Mouse (Mus musculus) Muller cell, postnatal 12 days (primary cell): ENCODE results near the gene Flvcr2.
"Not testable (repeated sequence)": the region's sequence is repeated elsewhere in the genome, so short reads cannot be mapped to it uniquely, and the experiment has no call there.

Source experiments
- DNase-seq: peaks from one replicate; pipeline ENCODE4 v3.0.0-alpha.2; 2015; ENCODE audit errors: inconsistent ontology term

The Flvcr2 gene

GRCm38 (mm10) chr12:85745827-85746695 lies at the start of gene Flvcr2:
TSS of gene Flvcr2 (plus strand) at chr12:85746539.
- DNase-seq, result peak; percentile 83

GRCm38 (mm10) chr12:85698179-85698578 lies 48.2 kb upstream of the Flvcr2 start:
- not testable (repeated sequence) for DNase-seq

GRCm38 (mm10) chr12:85700191-85700841 lies 46.0 kb upstream of the Flvcr2 start:
- peak; percentile 18 for DNase-seq

DNA sequence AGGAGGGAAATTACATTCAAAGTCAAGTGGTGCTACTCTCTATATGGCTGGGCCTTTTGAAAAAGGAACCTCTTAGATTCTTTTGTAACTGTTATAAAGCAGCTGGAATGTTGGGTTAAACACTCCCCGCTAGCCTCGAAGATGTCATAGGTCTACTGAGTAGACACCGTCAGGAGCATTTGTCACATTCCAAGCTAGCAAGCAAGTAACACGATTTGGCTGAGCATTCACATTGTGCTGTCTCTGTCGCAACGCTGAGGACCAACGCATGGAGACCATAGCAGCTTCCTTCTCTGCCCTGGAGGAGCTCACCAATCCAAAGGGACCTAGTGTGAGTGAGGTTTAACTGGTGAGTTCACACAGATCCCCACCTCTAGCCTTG lies 45.5 kb upstream of the Flvcr2 start:
- DNase-seq, result peak; percentile 37

DNA sequence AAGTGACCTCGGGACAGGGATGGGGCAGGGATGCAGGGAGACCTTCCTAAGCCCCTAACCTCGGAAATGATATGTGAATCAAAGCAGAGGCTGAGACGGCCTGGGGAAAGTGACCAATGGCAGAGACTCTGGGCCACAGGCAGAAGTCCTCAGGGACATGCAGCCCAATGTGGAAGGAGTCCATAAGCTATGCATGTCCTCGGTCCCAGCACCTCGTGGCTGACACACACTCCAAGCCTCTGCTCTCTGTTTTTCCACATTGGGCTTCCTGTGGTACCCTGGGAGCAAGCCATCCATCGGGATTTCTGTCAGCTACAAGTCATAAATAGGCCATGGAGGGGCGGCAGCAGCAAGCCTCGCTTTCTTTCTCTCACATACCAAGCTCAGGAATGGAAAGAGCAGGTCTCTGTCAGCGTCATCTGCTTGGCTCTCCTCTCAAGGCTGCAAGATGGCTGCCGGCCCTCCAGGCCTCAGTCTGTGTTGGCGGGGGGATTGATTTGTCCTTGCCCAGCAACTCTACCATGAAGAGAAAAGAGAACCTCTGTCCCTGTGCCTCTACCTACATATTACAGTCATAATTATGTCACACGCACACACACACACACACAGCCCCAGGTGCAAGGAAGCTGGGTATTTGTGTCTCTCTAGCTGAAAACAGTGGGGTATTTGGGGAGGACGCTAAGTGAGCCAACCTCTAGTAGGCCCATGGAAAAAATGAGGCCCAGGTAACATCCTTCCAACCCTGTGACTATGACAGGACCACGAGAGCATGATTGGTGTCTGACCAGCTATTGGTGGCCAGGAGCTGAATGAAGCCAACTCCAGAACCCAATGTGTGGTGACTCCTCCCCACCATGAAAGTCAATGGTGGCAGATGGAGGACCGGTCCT lies 43.9 kb upstream of the Flvcr2 start:
- no peak for DNase-seq

DNA sequence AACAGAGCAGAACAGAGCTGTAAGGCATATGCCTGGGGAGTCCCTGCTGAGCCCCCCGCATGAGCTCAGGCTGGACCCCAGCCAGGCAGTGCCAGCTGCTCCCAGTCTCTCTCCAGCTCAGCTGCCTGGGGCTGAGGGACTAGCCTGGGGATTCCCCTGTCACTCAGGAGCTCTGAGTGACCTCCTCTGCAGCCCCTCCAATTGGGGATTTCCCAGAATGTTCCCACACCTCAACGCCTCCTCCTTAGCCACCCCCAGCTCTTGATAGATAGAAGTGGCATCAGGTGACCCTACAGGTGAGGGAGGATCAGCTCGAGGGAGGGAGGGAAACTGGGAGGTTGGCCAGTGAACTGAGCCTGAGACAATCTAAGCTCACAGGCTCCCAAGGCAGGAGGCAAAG lies 42.8 kb upstream of the Flvcr2 start:
- DNase-seq, result no peak

DNA sequence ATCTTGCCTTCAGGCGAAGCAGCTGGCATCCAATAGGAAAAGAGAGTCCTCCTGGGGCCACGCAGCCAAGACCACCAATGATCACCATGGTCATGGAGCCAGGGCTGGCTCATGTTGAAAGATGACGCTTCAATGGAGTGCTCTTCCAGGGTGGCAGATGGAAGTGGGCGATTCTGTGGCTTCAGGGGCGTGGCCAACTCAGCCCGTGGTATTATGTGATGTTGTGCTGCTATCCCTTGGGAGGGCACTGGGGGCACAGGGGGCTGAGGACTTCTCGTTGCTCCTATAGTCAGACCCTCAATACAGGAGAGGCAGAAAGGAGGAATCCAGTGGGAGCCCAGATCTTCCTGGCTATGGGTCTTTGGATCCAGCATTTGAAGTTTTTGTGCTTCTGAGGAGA lies 41.8 kb upstream of the Flvcr2 start:
- no peak for DNase-seq

DNA sequence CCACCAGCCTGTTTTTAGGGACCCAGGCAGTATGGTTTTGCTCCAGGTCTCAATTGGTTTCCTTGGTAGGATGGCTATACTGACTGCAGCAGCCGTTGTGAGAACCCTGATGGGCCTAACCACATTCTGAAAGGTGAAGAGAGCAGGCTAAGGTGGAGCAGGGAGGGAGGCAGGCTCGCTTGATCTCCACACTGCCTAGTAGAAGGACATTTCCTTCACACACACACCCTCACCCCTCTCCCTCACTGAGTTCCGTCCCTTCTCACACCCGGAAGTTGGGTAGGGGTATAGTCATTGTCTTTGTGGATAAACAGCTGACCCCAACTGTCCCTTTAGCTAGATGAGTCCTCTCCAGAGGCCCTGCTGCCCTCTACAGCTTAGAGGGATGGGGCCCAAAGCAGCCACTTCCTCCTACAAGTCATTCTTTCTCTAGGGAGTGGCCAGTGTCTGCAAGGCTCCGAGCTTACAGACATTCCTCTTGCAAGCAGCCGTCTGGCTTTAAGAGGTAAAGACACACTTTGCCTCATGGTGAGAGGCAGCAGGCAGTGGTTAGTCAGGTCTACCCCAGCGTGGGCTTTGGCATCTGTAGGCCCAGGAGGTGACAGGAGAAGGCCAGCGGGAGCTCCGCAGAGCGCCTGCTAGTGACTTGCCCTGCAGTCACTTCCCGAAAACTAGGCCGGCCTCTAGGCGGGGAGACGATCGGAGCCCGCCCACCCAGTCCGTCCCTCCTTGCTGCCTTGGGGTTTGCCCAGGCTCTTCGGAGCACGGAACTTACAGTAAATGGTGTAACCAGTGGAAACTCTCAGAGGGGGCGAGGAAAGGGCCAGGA lies 41.1 kb upstream of the Flvcr2 start:
- DNase-seq, result peak; percentile 84

- DNase-seq, result no peak
Observed at GRCm38 (mm10) chr12:85705831-85706530, 40.4 kb upstream of the Flvcr2 start.

DNA sequence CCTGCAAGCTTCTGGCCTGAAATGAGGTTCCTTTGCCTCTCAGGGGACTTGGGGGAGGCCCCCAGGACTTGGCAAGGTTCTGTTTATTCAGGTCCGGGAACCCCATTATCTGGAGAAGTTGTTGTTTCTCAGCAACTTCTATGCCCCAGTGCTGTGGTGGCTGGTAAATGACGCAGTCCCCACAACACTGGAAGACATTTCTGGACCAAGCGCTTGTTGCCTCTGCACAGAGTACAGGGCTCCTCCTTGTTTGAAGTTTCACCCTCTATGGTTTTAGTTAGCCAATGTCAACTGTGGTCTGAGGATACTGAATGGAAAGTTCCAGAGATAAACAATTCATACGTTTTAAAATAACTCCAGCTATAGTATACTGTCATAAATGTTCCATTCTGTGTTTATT lies 39.4 kb upstream of the Flvcr2 start:
- DNase-seq, result no peak

- no peak for DNase-seq
Observed at GRCm38 (mm10) chr12:85707391-85707790, 38.9 kb upstream of the Flvcr2 start.

DNA sequence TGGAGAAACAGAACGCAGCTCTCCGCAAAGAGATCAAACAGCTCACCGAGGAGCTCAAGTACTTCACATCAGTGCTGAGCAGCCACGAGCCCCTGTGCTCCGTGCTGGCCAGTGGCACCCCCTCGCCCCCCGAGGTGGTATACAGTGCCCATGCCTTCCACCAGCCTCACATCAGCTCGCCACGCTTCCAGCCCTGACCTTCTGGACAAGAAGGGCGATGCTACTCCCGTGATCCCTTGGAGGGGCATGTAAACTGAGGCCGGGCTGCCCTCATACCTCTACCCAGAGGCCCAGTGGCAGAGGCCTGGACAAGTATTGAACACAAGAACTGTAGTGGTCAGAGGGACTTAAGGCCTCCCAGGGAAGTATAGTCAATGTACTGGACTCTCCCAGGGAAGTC lies 37.8 kb upstream of the Flvcr2 start:
- DNase-seq, result no peak

DNA sequence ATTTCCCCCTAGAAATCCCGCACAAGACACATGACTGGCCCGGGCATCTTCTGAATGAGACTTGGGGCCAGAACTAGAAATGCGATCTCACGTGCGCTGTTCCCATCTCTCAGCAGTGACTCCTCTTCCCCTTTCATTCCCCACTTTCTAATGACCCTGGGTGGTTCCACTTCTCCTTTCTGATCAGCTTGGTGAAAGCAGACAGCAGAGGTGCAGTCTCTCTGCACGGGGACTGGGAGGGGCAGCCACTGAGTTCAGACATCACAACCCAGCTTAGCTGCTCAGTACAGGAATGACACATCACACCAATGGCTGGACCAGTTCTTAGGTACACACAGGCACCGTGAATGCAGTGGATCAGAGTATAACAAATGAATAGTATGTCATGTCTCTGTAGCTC lies 35.6 kb upstream of the Flvcr2 start:
- DNase-seq, result no peak

DNA sequence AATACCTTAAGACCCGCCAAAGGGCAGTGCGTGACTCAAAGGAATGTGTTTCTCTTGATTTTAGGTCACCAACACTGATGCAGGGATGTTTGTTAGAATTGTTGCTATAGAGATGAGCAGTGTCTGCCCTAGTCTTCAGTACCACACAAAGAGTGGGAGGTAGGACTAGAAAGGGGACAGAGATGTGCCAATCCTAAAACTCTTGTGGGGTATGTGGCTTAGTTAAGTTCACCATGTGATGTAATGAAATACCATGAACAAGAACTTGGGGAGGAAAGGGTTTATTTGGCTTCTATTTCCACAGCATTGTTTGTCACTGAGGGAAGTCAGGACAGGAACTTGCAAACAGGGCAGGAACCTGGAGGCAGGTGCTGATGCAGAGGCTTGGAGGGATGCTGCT lies 33.8 kb upstream of the Flvcr2 start:
- peak; percentile 6 for DNase-seq

GRCm38 (mm10) chr12:85714126-85714525 lies 32.2 kb upstream of the Flvcr2 start:
- no peak for DNase-seq

GRCm38 (mm10) chr12:85725306-85725705 lies 21.0 kb upstream of the Flvcr2 start:
- no peak for DNase-seq

DNA sequence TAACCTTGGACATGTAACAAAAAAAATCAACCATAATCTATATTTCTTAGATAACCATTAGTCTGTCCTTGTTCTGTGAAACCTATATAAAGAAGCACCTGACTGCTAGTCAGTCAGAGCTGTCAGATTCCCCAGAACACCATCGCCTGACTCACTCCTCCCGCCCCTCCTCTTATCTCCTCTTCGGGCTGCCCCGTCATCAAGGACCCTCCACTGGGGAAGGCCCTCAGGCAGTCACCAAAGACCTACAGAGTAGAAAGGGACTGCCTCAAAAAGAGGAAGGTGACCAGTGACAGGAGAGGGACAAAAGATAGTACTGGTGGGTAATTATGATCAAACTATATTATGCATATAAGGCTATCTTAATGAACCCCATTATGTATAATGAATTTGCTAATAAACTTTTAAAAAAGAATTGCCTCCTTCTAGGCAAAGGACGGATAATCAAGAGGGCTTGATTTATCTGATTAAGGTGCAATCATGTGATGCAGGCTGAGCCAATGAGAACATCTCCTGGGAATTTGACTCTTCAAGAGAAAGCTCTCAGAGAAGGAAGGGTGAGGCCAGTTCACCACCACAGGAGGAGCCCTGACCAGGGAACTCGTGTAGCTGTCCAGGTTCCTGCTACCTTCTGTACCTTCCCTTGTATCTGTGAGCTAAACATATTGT lies 19.5 kb upstream of the Flvcr2 start:
- no peak for DNase-seq

DNA sequence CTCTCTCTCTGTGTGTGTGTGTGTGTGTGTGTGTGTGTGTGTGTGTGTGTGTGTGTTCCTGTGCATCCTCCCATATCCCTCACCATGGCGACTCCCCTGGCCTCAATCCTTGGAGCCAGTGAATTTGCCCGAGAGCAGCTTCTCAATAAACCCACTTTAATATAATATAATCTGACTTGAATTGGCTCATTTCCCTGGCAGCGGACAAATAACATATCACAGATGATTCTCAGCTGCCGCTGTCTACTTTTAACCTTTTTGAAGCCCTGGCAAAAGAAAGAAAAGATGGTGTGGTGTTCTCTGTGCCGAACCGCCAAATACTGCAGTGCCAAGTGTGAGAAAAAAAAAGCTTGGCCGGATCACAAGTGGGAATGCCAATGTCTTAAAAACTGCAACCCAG lies 18.2 kb upstream of the Flvcr2 start:
- DNase-seq, result no peak

GRCm38 (mm10) chr12:85729022-85729944 lies 17.1 kb upstream of the Flvcr2 start:
- no peak for DNase-seq
